In the genomic region with DNA sequence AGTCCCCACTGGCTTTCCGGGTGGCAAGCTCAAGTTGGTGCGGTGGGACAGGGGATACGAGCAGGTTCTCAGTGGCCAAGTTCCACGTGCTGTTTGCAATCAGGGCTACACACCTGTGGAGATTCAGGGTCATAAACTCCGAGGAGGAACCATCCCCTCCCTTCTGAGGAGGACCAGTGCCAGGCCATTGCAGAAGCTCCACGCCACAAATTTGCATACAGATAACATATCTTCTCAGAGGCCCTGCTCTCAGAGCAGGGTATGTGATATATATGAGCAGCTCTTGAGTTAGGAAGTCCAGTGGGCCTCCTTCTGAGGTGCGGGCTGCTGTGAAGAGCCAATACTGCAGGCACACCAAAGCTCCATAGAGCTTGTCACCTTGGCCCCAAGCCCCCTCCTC, we compare ENCODE assay signal across 14 mouse cellular contexts. TPM values are rescaled to one million over a fixed set of nuclear protein-coding genes. Genes with fewer than 3 reads are reported as not detected.
"Had no signal": no experiment of that assay in that cellular context is flagged by ENCODE, and none has a peak within 500 bp of the region (broad histone marks: within the 10 kb centered on the region; RNA-seq: fewer than 3 reads in every experiment).

No protein-coding gene starts in this region.

- H3K27me3 ChIP-seq: liver, embryonic 13.5 days; lung, embryonic 15.5 days had no signal

- H3K9ac ChIP-seq: liver, embryonic 13.5 days; liver, postnatal 0 days; lung, embryonic 15.5 days; neural tube, embryonic 15.5 days had no signal

- H3K4me1 ChIP-seq: lung, embryonic 15.5 days; midbrain, embryonic 10.5 days had no signal

- H3K36me3 ChIP-seq: liver, embryonic 13.5 days; lung, embryonic 15.5 days; midbrain, embryonic 10.5 days; neural tube, embryonic 15.5 days had no signal

- H3K27ac ChIP-seq: layer of hippocampus, adult 2 months; liver, embryonic 13.5 days; lung, embryonic 15.5 days; macrophage; midbrain, embryonic 10.5 days; neural tube, embryonic 15.5 days had no signal

- DNase-seq: kidney, postnatal 10 days; kidney, postnatal 4 days; left cerebral cortex, postnatal 4 days; liver, embryonic 13.5 days; liver, postnatal 0 days; lung, postnatal 14 days; midbrain, embryonic 14.5 days; thymus, postnatal 36 days had no signal

- H3K4me3 ChIP-seq: layer of hippocampus, adult 2 months; liver, embryonic 13.5 days; lung, embryonic 15.5 days; midbrain, embryonic 10.5 days; myocyte; neural tube, embryonic 15.5 days had no signal

- H3K9me3 ChIP-seq: liver, embryonic 13.5 days; lung, embryonic 15.5 days; midbrain, embryonic 10.5 days; neural tube, embryonic 15.5 days had no signal

- H3K4me2 ChIP-seq: liver, embryonic 13.5 days; lung, embryonic 15.5 days; neural tube, embryonic 15.5 days had no signal

- ATAC-seq: liver, postnatal 0 days had no signal

RNA-seq across cellular contexts. Expression of a gene that starts 15.8 kb away (rescaled TPM):
- polyA plus RNA-seq: macrophage had no signal
